Mouse (Mus musculus): ENCODE measurements around the gene Dpy19l1.

Dpy19l1 gene

GRCm38 (mm10) chr9:24503067-24503857 lies at the start of gene Dpy19l1:
TSS of gene Dpy19l1 (minus strand) at chr9:24503140.
- DNase-seq (ENCODE audit: low spot score): peak; percentile 76

DNA sequence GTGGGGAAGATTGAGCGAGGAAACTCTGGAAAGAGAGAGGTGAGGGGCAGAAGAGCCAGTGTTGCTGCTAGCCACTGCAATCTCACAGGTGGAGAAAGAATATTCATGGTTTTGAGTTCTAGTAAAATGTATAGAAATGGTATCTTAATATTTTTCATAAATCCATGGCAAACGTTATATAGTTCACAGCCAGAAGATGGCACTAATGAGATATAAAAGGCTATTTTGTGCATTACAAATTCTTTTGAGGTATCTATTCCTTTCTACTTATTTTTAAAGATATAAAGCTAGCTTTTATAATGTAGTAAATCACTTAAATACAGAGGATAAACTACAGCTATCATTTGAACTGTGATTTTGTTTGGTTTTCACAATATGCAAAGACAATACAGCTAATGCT lies 35.2 kb upstream of the Dpy19l1 start:
- no peak for DNase-seq (ENCODE audit: low spot score)

DNA sequence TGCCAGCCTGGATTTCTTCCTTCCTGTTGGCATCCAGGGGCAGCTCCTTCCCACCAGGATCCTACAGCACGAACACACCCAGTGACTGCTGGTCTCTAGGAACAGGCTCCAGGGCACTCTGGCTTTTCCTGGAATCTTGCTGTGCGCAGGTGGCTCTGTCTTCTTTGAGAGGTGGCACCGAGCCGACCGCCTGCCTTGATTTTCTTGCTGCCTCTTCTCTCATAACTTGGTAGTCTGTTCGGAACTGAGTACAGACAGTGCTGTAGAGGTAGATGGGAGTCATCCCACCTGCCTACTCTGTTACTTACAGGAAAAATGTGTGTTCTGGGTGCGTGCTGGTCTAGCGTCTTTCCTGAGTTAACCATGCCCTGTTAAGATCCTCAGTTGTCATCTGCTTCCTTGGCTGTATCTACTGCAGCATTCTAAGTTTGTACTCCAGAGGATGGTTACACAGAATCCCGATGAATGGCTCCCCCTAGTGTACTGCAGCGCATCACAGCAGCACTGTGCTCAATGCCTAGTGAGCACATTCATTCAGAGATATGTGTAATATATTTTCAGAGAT lies 13.7 kb upstream of the Dpy19l1 start:
- peak; percentile 60 for DNase-seq (ENCODE audit: low spot score)

DNA sequence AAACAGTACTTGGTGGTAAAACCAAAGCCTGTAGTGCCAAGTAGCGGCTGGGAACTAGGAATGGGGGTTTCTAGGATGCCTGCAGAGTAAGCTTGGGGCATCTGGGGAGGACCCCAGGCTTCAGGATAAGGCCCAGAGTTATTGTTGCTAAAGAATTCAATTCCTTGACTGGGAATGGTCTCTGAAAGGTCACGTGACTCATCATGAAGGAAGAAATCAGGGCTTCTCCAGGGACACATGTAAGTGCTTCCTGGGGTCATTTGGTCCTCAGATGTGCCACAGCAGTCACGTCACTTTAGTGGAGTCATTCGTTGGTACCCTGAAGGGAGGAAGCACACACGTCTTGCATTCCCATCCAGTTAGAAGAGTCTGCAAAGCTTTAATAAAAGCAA lies 11.1 kb upstream of the Dpy19l1 start:
- DNase-seq (ENCODE audit: low spot score): no peak

DNA sequence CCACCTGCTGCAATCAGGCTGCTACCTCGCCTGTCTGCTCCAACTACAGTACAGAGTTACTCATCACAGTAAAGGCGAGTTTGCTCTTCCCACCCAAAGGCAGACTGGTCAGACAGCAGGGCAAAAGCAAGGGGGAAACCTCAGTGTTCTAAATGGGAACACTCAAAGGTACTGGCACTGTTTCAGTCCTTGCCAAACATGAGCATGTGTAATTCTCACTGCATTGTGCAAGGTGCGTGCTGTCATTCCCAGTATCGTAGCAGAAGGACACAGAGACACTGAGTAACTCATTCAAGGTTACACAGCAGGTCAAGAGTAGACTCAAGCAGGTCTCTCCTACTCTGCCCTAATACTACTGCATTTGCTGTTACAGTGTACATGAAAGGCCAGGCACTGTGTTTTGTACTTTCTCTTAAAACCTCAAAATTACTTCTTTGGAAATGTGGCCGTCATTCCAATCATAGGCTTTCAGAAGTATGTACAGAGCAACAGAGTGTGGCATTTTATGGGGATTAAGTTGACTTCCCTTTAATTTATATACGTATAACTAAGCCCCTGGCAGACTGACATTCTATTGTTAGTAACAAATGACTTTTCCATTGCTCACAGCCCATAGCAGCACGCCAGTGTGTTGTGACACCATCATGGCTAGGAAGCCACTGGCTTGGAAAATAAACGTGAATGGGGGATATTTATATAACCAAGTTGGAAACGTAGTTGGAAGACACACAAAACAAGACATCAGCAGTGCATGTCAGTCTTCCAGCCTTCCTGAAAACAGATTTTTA lies 10.5 kb upstream of the Dpy19l1 start:
- DNase-seq (ENCODE audit: low spot score): no peak

GRCm38 (mm10) chr9:24512121-24512539 lies 9.2 kb upstream of the Dpy19l1 start:
- no peak for DNase-seq (ENCODE audit: low spot score)

- DNase-seq (ENCODE audit: low spot score): no peak
Measured at GRCm38 (mm10) chr9:24511371-24512120, 8.6 kb upstream of the Dpy19l1 start.

GRCm38 (mm10) chr9:24508880-24509279 lies 5.9 kb upstream of the Dpy19l1 start:
- no peak for DNase-seq (ENCODE audit: low spot score)

- no peak for DNase-seq (ENCODE audit: low spot score)
Measured at GRCm38 (mm10) chr9:24506510-24506909, 3.6 kb upstream of the Dpy19l1 start.

DNA sequence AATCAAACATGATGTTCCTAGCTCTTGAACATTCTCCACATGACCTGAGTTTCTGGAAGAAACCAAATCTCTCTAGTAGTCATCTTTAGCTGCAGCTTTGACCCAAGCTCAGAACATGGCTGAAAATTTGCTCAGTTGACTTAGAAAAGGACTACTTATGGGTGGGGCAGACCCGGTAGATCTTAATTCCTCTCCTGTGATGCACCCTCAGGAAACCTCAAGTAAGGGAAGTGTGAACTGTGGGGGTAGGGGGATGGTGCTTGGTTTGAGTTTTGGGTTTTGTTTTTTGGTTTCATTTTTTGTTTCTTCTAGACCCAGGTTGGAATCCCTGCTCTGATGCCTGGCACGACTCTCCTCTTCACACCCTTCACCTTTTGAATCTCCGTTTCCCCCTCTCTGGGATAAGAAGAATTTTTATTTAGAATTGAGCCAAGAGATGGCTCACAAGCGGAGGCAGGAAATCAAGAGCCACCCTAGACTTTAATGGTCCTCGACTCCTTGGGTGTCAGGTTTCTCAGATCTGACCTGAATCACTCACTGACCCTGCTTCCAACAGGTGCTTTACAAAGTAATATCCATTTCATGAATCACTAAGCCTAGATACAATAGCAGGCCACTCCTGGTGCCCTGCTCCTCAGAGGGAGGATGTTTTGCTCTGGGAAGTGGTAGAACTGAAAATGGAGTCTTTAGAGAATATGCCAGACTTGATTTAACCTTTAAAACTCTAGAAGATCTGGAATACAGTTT lies 2.2 kb upstream of the Dpy19l1 start:
- DNase-seq (ENCODE audit: low spot score): peak; percentile 66

DNA sequence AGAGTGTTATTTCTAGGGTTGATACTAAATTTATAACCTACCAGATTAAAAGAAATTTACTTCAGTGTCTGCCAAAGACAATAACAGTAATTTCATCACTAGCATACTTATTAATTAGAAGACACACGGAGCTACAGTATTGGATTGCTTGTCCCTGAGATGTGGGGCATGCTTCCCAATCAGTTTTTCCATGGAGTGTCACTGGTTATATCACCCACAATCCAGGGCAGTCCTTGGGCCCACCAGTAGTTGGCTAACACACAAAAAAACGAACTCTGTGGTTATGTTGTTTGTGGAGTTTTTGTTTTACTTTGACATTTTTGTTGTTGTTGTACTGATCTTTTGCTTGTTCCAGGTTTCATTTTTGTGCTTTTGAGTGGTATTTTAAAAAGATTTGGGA lies 1.4 kb upstream of the Dpy19l1 start:
- DNase-seq (ENCODE audit: low spot score): no peak

- DNase-seq (ENCODE audit: low spot score): no peak
Measured at GRCm38 (mm10) chr9:24503858-24504219, 899 bp upstream of the Dpy19l1 start.

GRCm38 (mm10) chr9:24502571-24503004 lies 352 bp downstream of the Dpy19l1 start:
- DNase-seq (ENCODE audit: low spot score): peak; percentile 37

GRCm38 (mm10) chr9:24501618-24502017 lies 1.3 kb downstream of the Dpy19l1 start:
- DNase-seq (ENCODE audit: low spot score): no peak

DNA sequence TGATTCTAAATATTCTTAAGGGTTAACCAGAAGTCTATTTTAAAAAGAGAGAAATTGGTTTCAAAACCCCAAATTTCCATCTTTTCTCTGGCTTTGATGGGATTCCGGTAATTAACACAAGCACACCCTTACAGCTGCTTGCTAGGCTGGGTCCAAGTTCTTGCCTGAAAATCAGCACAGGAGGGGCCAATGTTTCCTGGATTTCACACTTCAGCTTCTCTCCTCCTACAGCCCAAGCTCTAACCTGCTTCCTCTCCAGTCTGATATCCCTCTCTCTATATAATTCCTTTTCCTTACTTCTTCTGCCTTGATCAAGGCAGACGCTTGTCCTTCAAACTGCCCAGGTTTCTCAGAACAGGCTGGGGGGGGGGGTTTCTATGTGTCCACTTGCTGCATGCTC lies 6.7 kb downstream of the Dpy19l1 start:
- DNase-seq (ENCODE audit: low spot score): no peak

GRCm38 (mm10) chr9:24490516-24490915 lies 12.4 kb downstream of the Dpy19l1 start:
- no peak for DNase-seq (ENCODE audit: low spot score)

GRCm38 (mm10) chr9:24488425-24489104 lies 14.4 kb downstream of the Dpy19l1 start:
- no peak for DNase-seq (ENCODE audit: low spot score)

DNA sequence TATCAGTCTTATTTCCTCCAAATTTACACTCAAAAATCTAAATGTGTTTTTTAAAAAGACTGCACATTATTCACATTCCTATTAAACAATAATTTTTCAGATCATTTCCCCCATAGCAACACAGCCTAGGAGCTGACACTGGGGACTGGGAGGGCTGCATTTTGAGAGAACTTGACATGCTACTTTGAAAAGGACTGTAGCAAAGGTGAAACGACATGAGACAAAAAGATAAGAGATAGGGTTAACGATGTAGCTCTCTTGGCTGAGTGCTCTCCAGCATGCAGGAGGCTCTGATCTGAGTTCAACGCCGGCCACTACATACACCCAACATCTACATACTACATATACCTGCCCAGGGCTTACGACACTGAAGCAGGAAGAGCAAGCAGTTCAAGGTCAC lies 20.6 kb downstream of the Dpy19l1 start:
- DNase-seq (ENCODE audit: low spot score): no peak

- DNase-seq (ENCODE audit: low spot score): no peak
Measured at GRCm38 (mm10) chr9:24477251-24477650, 25.7 kb downstream of the Dpy19l1 start.

- no peak for DNase-seq (ENCODE audit: low spot score)
Measured at GRCm38 (mm10) chr9:24473824-24474223, 29.1 kb downstream of the Dpy19l1 start.

DNA sequence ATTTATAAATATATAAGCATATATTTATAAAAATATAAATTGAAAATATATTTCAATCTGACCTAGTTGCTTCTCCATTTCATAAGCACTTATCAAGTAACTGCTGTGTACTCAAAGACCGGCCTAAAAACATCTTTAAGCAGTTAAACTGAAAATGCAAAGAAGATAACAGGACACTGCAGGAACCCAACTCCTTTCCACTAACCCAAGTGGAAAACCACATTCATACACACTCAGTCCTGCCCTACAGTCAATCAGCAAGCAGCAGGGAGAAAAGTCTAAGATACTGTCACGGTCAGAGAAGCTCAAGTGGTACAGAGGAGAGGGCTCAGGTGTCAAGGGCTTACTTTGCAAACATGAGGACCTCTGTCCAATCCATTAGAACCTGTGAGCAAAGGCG lies 30.4 kb downstream of the Dpy19l1 start:
- DNase-seq (ENCODE audit: low spot score): no peak

Measured in T-cell, adult 2 months (primary cell).